Comparison of ENCODE assay signal across 8 mouse cellular contexts in the genomic region with DNA sequence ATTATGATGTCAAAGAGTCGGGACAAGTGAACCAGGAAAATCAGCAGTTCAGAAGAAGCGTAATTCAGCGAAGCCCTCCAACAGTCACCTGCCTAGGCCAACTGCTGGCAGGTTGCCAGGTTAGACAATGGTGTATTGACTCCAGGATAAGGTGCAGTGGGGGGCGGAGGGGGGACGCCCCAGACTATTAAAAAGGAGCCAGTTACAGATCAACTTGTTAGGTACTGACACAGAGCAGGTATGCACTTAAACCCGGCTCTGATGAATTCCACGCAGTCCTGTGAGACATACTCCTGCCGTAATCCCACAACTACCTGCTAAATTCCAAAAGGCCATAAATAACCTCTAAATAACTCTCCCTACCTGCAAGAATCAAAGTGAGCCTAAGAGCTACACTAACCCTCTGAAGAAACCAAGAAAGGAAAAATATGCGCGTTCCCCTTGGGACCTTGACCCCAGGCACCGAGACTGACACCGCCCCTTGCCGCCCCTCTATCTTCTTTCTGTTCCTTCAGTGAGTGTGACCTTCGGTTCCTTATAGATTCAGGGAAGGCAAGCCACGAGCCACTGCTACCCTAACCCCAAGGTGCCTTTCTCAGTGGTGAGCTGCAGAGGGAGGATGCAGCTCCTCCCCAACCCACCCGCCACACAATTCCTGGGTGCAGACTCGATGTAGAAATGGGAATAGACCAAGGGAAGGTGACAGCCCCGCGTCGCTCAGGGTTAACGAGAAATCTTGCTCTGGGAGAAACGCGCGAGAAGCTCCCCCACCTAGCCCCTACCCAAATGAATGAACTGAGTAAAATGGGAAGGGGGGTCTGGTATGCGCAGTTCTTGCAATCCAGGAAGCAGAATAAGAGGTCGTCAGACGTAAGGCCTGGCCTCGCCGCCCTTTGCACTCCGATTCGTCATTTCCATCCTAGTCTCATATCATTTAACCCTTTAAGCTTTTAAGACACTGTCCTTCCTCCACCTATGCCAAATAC. TPM values are rescaled to one million over a fixed set of nuclear protein-coding genes. Genes with fewer than 3 reads are reported as not detected.
DNase-seq lines count a peak whose midpoint lies in the region; ATAC-seq and TF ChIP-seq lines count a peak whose summit lies in the region.

No protein-coding gene starts in this region.

- H3K4me1 ChIP-seq in forebrain, postnatal 0 days (ENCODE audit: insufficient read depth): peaks cover 4% of the 10 kb centered on the region; the same call in 1 of the 2 replicates

- no peaks in the 10 kb centered on the region for H3K36me3 ChIP-seq in forebrain, postnatal 0 days (ENCODE audit: insufficient read depth)

- peak; percentile 25 for ATAC-seq in forebrain, postnatal 0 days
- ATAC-seq in hematopoietic stem cell, adult 5-6 weeks (replicated peaks in 1 of 2; ENCODE audit: insufficient read depth in 1 of 2, low FRiP score in 2 of 2, low TSS enrichment in 1 of 2, low read depth in 1 of 2, poor library complexity in 2 of 2, severe bottlenecking in 2 of 2): 0 out of 4 replicates have a peak, but pooled peaks have one; percentile 2 to 3

- H3K27me3 ChIP-seq in forebrain, postnatal 0 days (ENCODE audit: insufficient read depth, low read length): no peaks in the 10 kb centered on the region

- H3K4me2 ChIP-seq in forebrain, postnatal 0 days (ENCODE audit: low read depth): peak overlapping the region; percentile 89

- H3K27ac ChIP-seq in forebrain, postnatal 0 days (ENCODE audit: low read depth, low read length): peak overlapping the region; percentile 97

- WGBS in forebrain, postnatal 0 days: 1% methylated on average over 31 of the region's 31 CpGs

- peak overlapping the region; percentile 100 for H3K4me3 ChIP-seq in forebrain, postnatal 0 days (ENCODE audit: low read depth, low read length)

- H3K9ac ChIP-seq in forebrain, postnatal 0 days: peak overlapping the region; percentile 96

- TF ChIP-seq CTCF in forebrain, postnatal 0 days (IDR thresholded peaks at IDR 0.05; ENCODE audit: low read depth): no peak

- no peaks in the 10 kb centered on the region for H3K9me3 ChIP-seq in forebrain, postnatal 0 days (ENCODE audit: low read length)

- DNase-seq in MEL-GATA-1-ER (ENCODE audit: extremely low read depth, low read depth): peak; percentile 70
- peak; percentile 66 for DNase-seq in c-Kit-positive CD71-positive TER-119-positive erythroid progenitor cells, embryonic 14.5 days (ENCODE audit: low spot score)
- peak; percentile 73 for DNase-seq in forebrain, postnatal 0 days
- DNase-seq in layer of hippocampus, postnatal 14 days (ENCODE audit: low spot score in 2 of 2): peak; percentile 4 to 43
- peak; percentile 50 for DNase-seq in lung, postnatal 14 days
- peak; percentile 42 for DNase-seq in right cerebral cortex, adult 18-20 months
- peak; percentile 55 for DNase-seq in urinary bladder, postnatal 14 days (ENCODE audit: low spot score)

RNA-seq across cellular contexts. Expression of gene Cltc, which starts 0.9 kb away (rescaled TPM):
- total RNA-seq in forebrain, postnatal 0 days (2014; rRNA removed): 302 and 383 TPM in 2 replicates
- 82.7 and 122 TPM in 2 replicates for polyA plus RNA-seq in forebrain, postnatal 0 days (2015; fragmentation: Nextera tagmentation; extraction: Ambion mirVana)
- total RNA-seq in hematopoietic stem cell, adult 5-6 weeks (2017): 133 and 137 TPM in 2 replicates
- total RNA-seq in layer of hippocampus, postnatal 14 days (2021): 100 to 1,000 TPM; 481 to 511 TPM

RNA-seq across cellular contexts. Expression of gene Dhx40, which starts 51.1 kb away (rescaled TPM):
- 28.0 and 31.6 TPM in 2 replicates for total RNA-seq in forebrain, postnatal 0 days (2014; rRNA removed)
- polyA plus RNA-seq in forebrain, postnatal 0 days (2015; fragmentation: Nextera tagmentation; extraction: Ambion mirVana): 13.6 and 18.3 TPM in 2 replicates
- total RNA-seq in hematopoietic stem cell, adult 5-6 weeks (2017): 8.3 and 11.2 TPM in 2 replicates
- 10 to 100 TPM; 24.4 to 24.6 TPM for total RNA-seq in layer of hippocampus, postnatal 14 days (2021)

Comparison
In these comparisons a context has a peak if more than half of its experiments do, and no peak if none do; other contexts are left out.
1. Peak in every context shown above with its lines: DNase-seq, ATAC-seq, H3K4me3 ChIP-seq and H3K27ac ChIP-seq.